Mouse (Mus musculus): ENCODE measurements around the gene Gm17662. TPM values are rescaled to one million over a fixed set of nuclear protein-coding genes. Genes with fewer than 3 reads are reported as not detected.

Gene Gm17662
- total and polyA plus RNA-seq, 3 experiments: not detected

GRCm38 (mm10) chr4:104824381-104825077 is 32.6 kb upstream of the Gm17662 start:
- no peak overlapping the region for H3K9ac ChIP-seq (ENCODE audit: insufficient read depth, low read depth)
- peaks cover 0 to 20% of the 10 kb centered on the region in 2 experiments; a peak in 2 of 4 replicates for H3K4me1 ChIP-seq (ENCODE audit: control insufficient read depth in 1 of 2, insufficient read depth in 2 of 2)
- in situ Hi-C loops (cut with MboI; ENCODE audit: low pct_ligation_motif_present, low pct_unique_long_range_greater_than_20kb, low sequenced_read_pairs) (no loop called here), dilution Hi-C loops (cut with MboI; ENCODE audit: extremely low pct_ligation_motif_present, extremely low pct_unique_long_range_greater_than_20kb, low sequenced_read_pairs) (no loop called here)
- no peaks in the 10 kb centered on the region for H3K27me3 ChIP-seq (replicated peaks)
- H3K9me3 ChIP-seq (replicated peaks; ENCODE audit: low read length): peaks cover 29% of the 10 kb centered on the region
- TF ChIP-seq CTCF (conservative IDR thresholded peaks at IDR 0.05 in 1 of 2, IDR thresholded peaks at IDR 0.05 in 1 of 2; ENCODE audit: low read depth in 2 of 2, low read length in 2 of 2) (no peak), PAX5 (IDR thresholded peaks at IDR 0.05; ENCODE audit: low read length) (no peak), ZC3H11A (IDR thresholded peaks at IDR 0.05; ENCODE audit: low read depth, low read length) (no peak), MAZ (IDR thresholded peaks at IDR 0.05; ENCODE audit: low read depth, low read length) (no peak), ZKSCAN1 (IDR thresholded peaks at IDR 0.05; ENCODE audit: borderline replicate concordance, low read depth, low read length) (no peak), POLR2A (IDR thresholded peaks at IDR 0.05; ENCODE audit: low read depth, low read length) (no peak), USF1 (IDR thresholded peaks at IDR 0.05; ENCODE audit: low read depth, low read length) (no peak), UBTF (IDR thresholded peaks at IDR 0.05; ENCODE audit: low read depth, low read length) (no peak), BHLHE40 (IDR thresholded peaks at IDR 0.05; ENCODE audit: low read depth, low read length) (no peak), JUN (IDR thresholded peaks at IDR 0.05; ENCODE audit: insufficient read depth, low read depth, low read length) (no peak), RCOR1 (conservative IDR thresholded peaks at IDR 0.05; ENCODE audit: low read depth, low read length) (no peak), EP300 (IDR thresholded peaks at IDR 0.05; ENCODE audit: low read length) (no peak), MAX (IDR thresholded peaks at IDR 0.05; ENCODE audit: low read length) (no peak), SMC3 (IDR thresholded peaks at IDR 0.05; ENCODE audit: low read depth, low read length) (no peak), TCF12 (IDR thresholded peaks at IDR 0.05; ENCODE audit: low read depth, low read length) (no peak), MAFK (IDR thresholded peaks at IDR 0.05; ENCODE audit: insufficient replicate concordance, low read length) (no peak), GABPA (IDR thresholded peaks at IDR 0.05; ENCODE audit: insufficient replicate concordance, low read depth, low read length) (no peak), TBP (conservative IDR thresholded peaks at IDR 0.05; ENCODE audit: low read depth, low read length) (no peak)
- H3K36me3 ChIP-seq (replicated peaks in 1 of 2; ENCODE audit: control insufficient read depth in 1 of 2, insufficient read depth in 1 of 2, low read length in 1 of 2): no peaks in the 10 kb centered on the region
- no peak overlapping the region for H3K27ac ChIP-seq (ENCODE audit: insufficient read depth, low read depth)
- H3K4me2 ChIP-seq (ENCODE audit: insufficient read depth, low read depth, poor library complexity, severe bottlenecking): no peak overlapping the region
- no peak for DNase-seq (ENCODE audit: extremely low read depth)
- H3K79me2 ChIP-seq (replicated peaks; ENCODE audit: control insufficient read depth, extremely low read depth, insufficient read depth, poor library complexity, severe bottlenecking): no peaks in the 10 kb centered on the region
- no peak overlapping the region for H3K4me3 ChIP-seq (replicated peaks in 1 of 3; ENCODE audit: low read depth in 2 of 3, low read length in 2 of 3, poor library complexity in 1 of 3)

- Histone ChIP-seq H3K9me3 (replicated peaks; ENCODE audit: low read length) (peaks cover 10% of the 10 kb centered on the region), H3K9ac (ENCODE audit: insufficient read depth, low read depth) (no peak overlapping the region), H3K27ac (ENCODE audit: insufficient read depth, low read depth) (no peak overlapping the region), H3K4me3 (replicated peaks in 1 of 3; ENCODE audit: low read depth in 2 of 3, low read length in 2 of 3, poor library complexity in 1 of 3) (no peak overlapping the region), H3K36me3 (replicated peaks in 1 of 2; ENCODE audit: control insufficient read depth in 1 of 2, insufficient read depth in 1 of 2, low read length in 1 of 2) (no peaks in the 10 kb centered on the region), H3K4me2 (ENCODE audit: insufficient read depth, low read depth, poor library complexity, severe bottlenecking) (no peak overlapping the region), H3K4me1 (ENCODE audit: control insufficient read depth in 1 of 2, insufficient read depth in 2 of 2) (peaks cover 0 to 4% of the 10 kb centered on the region in 2 experiments; a peak in 1 of 4 replicates), H3K79me2 (replicated peaks; ENCODE audit: control insufficient read depth, extremely low read depth, insufficient read depth, poor library complexity, severe bottlenecking) (no peaks in the 10 kb centered on the region), H3K27me3 (replicated peaks) (no peaks in the 10 kb centered on the region)
- DNase-seq (ENCODE audit: extremely low read depth): no peak
- dilution Hi-C loops (cut with MboI; ENCODE audit: extremely low pct_ligation_motif_present, extremely low pct_unique_long_range_greater_than_20kb, low sequenced_read_pairs) (no loop called here), in situ Hi-C loops (cut with MboI; ENCODE audit: low pct_ligation_motif_present, low pct_unique_long_range_greater_than_20kb, low sequenced_read_pairs) (no loop called here)
- TF ChIP-seq NELFE (IDR thresholded peaks at IDR 0.05; ENCODE audit: low read depth, low read length) (no peak), JUND (conservative IDR thresholded peaks at IDR 0.05; ENCODE audit: low read depth, low read length) (no peak), UBTF (IDR thresholded peaks at IDR 0.05; ENCODE audit: low read depth, low read length) (no peak), ZC3H11A (IDR thresholded peaks at IDR 0.05; ENCODE audit: low read depth, low read length) (no peak), TCF12 (IDR thresholded peaks at IDR 0.05; ENCODE audit: low read depth, low read length) (no peak), PAX5 (IDR thresholded peaks at IDR 0.05; ENCODE audit: low read length) (no peak), POLR2AphosphoS2 (IDR thresholded peaks at IDR 0.05; ENCODE audit: low read depth, low read length) (no peak), SMC3 (IDR thresholded peaks at IDR 0.05; ENCODE audit: low read depth, low read length) (no peak), CTCF (conservative IDR thresholded peaks at IDR 0.05 in 1 of 2, IDR thresholded peaks at IDR 0.05 in 1 of 2; ENCODE audit: low read depth in 2 of 2, low read length in 2 of 2) (no peak), EP300 (IDR thresholded peaks at IDR 0.05; ENCODE audit: low read length) (no peak), MEF2A (IDR thresholded peaks at IDR 0.05; ENCODE audit: borderline replicate concordance, low read depth, low read length) (no peak), POLR2A (IDR thresholded peaks at IDR 0.05; ENCODE audit: low read depth, low read length) (no peak), GABPA (IDR thresholded peaks at IDR 0.05; ENCODE audit: insufficient replicate concordance, low read depth, low read length) (no peak), SIN3A (IDR thresholded peaks at IDR 0.05; ENCODE audit: low read length) (no peak), RAD21 (IDR thresholded peaks at IDR 0.05; ENCODE audit: low read depth, low read length) (no peak), ELF1 (IDR thresholded peaks at IDR 0.05; ENCODE audit: low read depth, low read length) (no peak)
Measured at GRCm38 (mm10) chr4:104828939-104829338, 28.2 kb upstream of the Gm17662 start.
